10 mouse cellular contexts compared by ENCODE assay signal in the genomic region with DNA sequence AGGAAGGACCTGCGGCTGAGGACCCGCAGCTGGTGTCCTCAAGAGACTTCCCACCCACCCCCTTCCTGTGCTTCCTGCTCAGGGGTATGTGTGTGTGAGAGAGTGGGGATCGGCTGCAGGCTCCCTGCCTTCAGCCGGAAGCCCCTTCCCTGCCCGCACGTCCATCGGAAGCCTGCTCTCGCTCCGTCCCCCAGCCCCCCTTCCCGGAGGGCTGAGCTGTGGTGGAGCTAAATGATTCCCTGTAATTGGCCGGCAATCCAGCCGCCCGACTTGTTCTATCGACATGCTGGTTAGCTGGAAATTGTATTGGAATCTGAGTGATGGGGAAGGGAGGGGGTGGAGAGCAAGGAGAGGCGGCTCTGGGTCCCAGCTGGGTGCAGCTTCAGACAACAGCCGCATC. TPM values are rescaled to one million over a fixed set of nuclear protein-coding genes. Genes with fewer than 3 reads are reported as not detected.
DNase-seq lines count a peak whose midpoint lies in the region; ATAC-seq and TF ChIP-seq lines count a peak whose summit lies in the region.
"Had no signal": no experiment of that assay in that cellular context is flagged by ENCODE, and none has a peak within 500 bp of the region (broad histone marks: within the 10 kb centered on the region; RNA-seq: fewer than 3 reads in every experiment).

No protein-coding gene starts in this region.

- WGBS in kidney, adult 2 months: 10% methylated on average over 16 of the region's 16 CpGs
- 0% methylated on average over 16 of the region's 16 CpGs for WGBS in embryonic facial prominence, embryonic 14.5 days
- 1% methylated on average over 16 of the region's 16 CpGs for WGBS in neural tube, embryonic 14.5 days

- H3K27ac ChIP-seq in kidney, adult 2 months (ENCODE audit: insufficient read depth, low read depth, low read length): no peak overlapping the region
- no peak overlapping the region for H3K27ac ChIP-seq in embryonic facial prominence, embryonic 14.5 days (replicated peaks; ENCODE audit: low read depth, low read length)
- H3K27ac ChIP-seq in neural tube, embryonic 14.5 days (ENCODE audit: low read depth, low read length): no peak overlapping the region

- H3K4me1 ChIP-seq in kidney, adult 2 months (ENCODE audit: control insufficient read depth, insufficient read depth, low read length): no peaks in the 10 kb centered on the region
- peaks cover 13% of the 10 kb centered on the region; the same call in 1 of the 2 replicates for H3K4me1 ChIP-seq in embryonic facial prominence, embryonic 14.5 days (ENCODE audit: control insufficient read depth, insufficient read depth, low read length)
- peaks cover 10% of the 10 kb centered on the region for H3K4me1 ChIP-seq in neural tube, embryonic 14.5 days (ENCODE audit: control insufficient read depth, insufficient read depth, low read length)

- intact Hi-C loops in gastrocnemius, postnatal 36 days (cut with DNase I): no loop called here

- ATAC-seq in embryonic facial prominence, embryonic 14.5 days (ENCODE audit: low read depth): peak; percentile 14; the same call in 1 of the 2 replicates
- no peak for ATAC-seq in neural tube, embryonic 14.5 days (ENCODE audit: low read depth)
- ATAC-seq: Patski had no signal

- TF ChIP-seq CTCF in kidney, adult 2 months (conservative IDR thresholded peaks at IDR 0.05; ENCODE audit: insufficient read depth, insufficient read length, low read depth, low read length): no peak

- peak overlapping the region; percentile 40 for H3K4me2 ChIP-seq in embryonic facial prominence, embryonic 14.5 days (ENCODE audit: low read depth, low read length)
- H3K4me2 ChIP-seq in neural tube, embryonic 14.5 days (ENCODE audit: low read depth, low read length): peak overlapping the region; percentile 40

- no peak for TF ChIP-seq POLR2A in kidney, adult 2 months (IDR thresholded peaks at IDR 0.05; ENCODE audit: low read depth, low read length)

- H3K9ac ChIP-seq in embryonic facial prominence, embryonic 14.5 days (ENCODE audit: low read depth, low read length): peak overlapping the region; percentile 52
- peak overlapping the region; percentile 39 for H3K9ac ChIP-seq in neural tube, embryonic 14.5 days (replicated peaks; ENCODE audit: low read depth, low read length)

- H3K36me3 ChIP-seq in kidney, adult 2 months (ENCODE audit: control insufficient read depth, insufficient read depth, low read length): no peaks in the 10 kb centered on the region
- peaks cover 32% of the 10 kb centered on the region for H3K36me3 ChIP-seq in embryonic facial prominence, embryonic 14.5 days (ENCODE audit: control insufficient read depth, insufficient read depth, low read length)
- peaks cover 16% of the 10 kb centered on the region for H3K36me3 ChIP-seq in neural tube, embryonic 14.5 days (ENCODE audit: control insufficient read depth, insufficient read depth, low read length)

- DNase-seq in kidney, postnatal 14 days: peak; percentile 29
- DNase-seq in kidney, adult 2 months: no peak
- DNase-seq in embryonic facial prominence, embryonic 14.5 days (ENCODE audit: low spot score): peak; percentile 62
- DNase-seq in kidney, postnatal 4 days: peak; percentile 61 to 66
- DNase-seq in layer of hippocampus, adult 9-10 months (ENCODE audit: low spot score): no peak
- DNase-seq in testis, postnatal 10 days (ENCODE audit: low spot score): no peak
- no peak for DNase-seq in gastrocnemius, postnatal 36 days
- DNase-seq: cerebellum, adult 8-10 months had no signal

- H3K9me3 ChIP-seq in embryonic facial prominence, embryonic 14.5 days (ENCODE audit: control insufficient read depth, low read length): no peaks in the 10 kb centered on the region
- H3K9me3 ChIP-seq in neural tube, embryonic 14.5 days (ENCODE audit: control insufficient read depth, low read length): no peaks in the 10 kb centered on the region

- no peak overlapping the region for H3K4me3 ChIP-seq in kidney, adult 2 months (ENCODE audit: insufficient read depth, low read depth, low read length)
- peak overlapping the region; percentile 20 for H3K4me3 ChIP-seq in embryonic facial prominence, embryonic 14.5 days (ENCODE audit: low read depth, low read length)
- no peak overlapping the region for H3K4me3 ChIP-seq in neural tube, embryonic 14.5 days (ENCODE audit: low read depth, low read length)

- H3K27me3 ChIP-seq in kidney, adult 2 months (replicated peaks; ENCODE audit: control insufficient read depth, insufficient read depth, low read length): no peaks in the 10 kb centered on the region
- H3K27me3 ChIP-seq in embryonic facial prominence, embryonic 14.5 days (replicated peaks; ENCODE audit: control insufficient read depth, insufficient read depth, low read length): peaks cover 36% of the 10 kb centered on the region
- H3K27me3 ChIP-seq in neural tube, embryonic 14.5 days (ENCODE audit: control insufficient read depth, insufficient read depth, low read length): peaks cover 11% of the 10 kb centered on the region
- H3K27me3 ChIP-seq: Patski had no signal

RNA-seq across cellular contexts. Expression of gene Nmt1, which starts 36.3 kb away (rescaled TPM):
- polyA plus RNA-seq in kidney, adult 2 months (2012; rRNA removed): 45.3 and 49.7 TPM in 2 replicates
- 55.5 and 60.0 TPM in 2 replicates for polyA plus RNA-seq in embryonic facial prominence, embryonic 14.5 days (2014; fragmentation: Nextera tagmentation; extraction: Ambion mirVana)
- polyA plus RNA-seq in neural tube, embryonic 14.5 days (2014; fragmentation: Nextera tagmentation; extraction: Ambion mirVana): 27.9 and 35.5 TPM in 2 replicates
- total RNA-seq in gastrocnemius, postnatal 36 days (2021): 10 to 100 TPM; 44.6 to 47.2 TPM

RNA-seq across cellular contexts. Expression of gene Dcakd, which starts 36.5 kb away (rescaled TPM):
- polyA plus RNA-seq in kidney, adult 2 months (2012; rRNA removed): 49.5 and 51.3 TPM in 2 replicates
- polyA plus RNA-seq in embryonic facial prominence, embryonic 14.5 days (2014; fragmentation: Nextera tagmentation; extraction: Ambion mirVana): 138 and 153 TPM in 2 replicates
- 178 and 193 TPM in 2 replicates for polyA plus RNA-seq in neural tube, embryonic 14.5 days (2014; fragmentation: Nextera tagmentation; extraction: Ambion mirVana)
- total RNA-seq in gastrocnemius, postnatal 36 days (2021): 10 to 100 TPM; 16.2 to 19.8 TPM

RNA-seq across cellular contexts. Expression of gene C1ql1, which starts 45.2 kb away (rescaled TPM):
- polyA plus RNA-seq in kidney, adult 2 months (2012; rRNA removed): 0.38 and 0.39 TPM in 2 replicates
- 1.8 and 2.7 TPM in 2 replicates for polyA plus RNA-seq in embryonic facial prominence, embryonic 14.5 days (2014; fragmentation: Nextera tagmentation; extraction: Ambion mirVana)
- 5.6 and 6.8 TPM in 2 replicates for polyA plus RNA-seq in neural tube, embryonic 14.5 days (2014; fragmentation: Nextera tagmentation; extraction: Ambion mirVana)
- total RNA-seq in gastrocnemius, postnatal 36 days (2021): under 1 TPM in 1 of 2 experiments, not detected in 1; 0.17 TPM

Comparison
In these comparisons a context has a peak if more than half of its experiments do, and no peak if none do; other contexts are left out.
1. DNase-seq: peak in kidney, postnatal 14 days (single experiment), embryonic facial prominence, embryonic 14.5 days (single experiment) and kidney, postnatal 4 days (2 of 2); none in kidney, adult 2 months (single experiment), layer of hippocampus, adult 9-10 months (single experiment), testis, postnatal 10 days (single experiment) and gastrocnemius, postnatal 36 days (0 of 2).